Comparison of ENCODE assay signal across 13 mouse cellular contexts in the genomic region with DNA sequence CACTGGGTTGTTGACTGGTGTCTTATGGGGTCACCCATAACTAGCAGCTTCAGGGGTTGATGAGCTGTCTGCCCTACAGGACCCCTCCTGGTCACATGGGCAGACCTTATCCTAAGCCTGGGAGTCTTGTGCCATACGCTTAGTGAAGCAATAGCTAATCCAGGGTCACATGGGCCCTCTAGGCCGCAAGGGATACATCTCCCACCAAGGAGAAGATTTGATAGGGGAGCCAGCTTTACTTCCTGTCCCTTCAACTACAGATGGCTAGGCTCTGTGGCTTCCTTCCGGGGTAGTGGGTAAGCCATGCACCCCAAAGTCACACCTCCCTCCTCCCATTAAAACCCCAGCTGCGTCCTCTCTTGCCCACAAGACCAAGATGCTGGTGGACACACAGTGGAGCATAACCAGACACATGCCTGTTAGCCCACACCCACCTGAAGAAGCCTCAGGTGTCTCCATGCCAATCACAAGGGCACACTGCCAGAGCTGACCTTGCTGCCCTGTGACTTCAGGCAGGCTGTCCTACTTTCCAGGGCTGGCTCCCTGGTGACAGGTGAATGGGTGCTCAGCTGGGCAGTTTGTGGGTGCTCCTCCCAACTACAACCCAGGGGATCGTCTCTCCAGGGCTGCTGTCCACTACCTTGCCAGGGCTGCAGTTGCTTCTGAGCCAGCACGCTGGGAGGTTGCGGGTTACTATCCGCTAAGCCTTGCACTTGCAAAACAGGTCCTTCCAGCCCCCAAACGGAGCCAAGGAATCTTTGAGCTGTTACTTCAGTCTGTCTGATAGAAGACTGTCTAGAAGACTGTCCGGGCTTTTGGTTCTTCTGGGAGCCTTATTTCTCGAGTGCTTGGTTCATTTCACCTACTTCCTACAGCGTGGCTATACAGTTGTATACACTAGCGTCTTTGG. TPM values are rescaled to one million over a fixed set of nuclear protein-coding genes. Genes with fewer than 3 reads are reported as not detected.
DNase-seq lines count a peak whose midpoint lies in the region; TF ChIP-seq lines count a peak whose summit lies in the region.
"Had no signal": no experiment of that assay in that cellular context is flagged by ENCODE, and none has a peak within 500 bp of the region (broad histone marks: within the 10 kb centered on the region; RNA-seq: fewer than 3 reads in every experiment).

A gene (minus strand): TSS at position 51 of the 910 bp plus-strand sequence.

- H3K4me1 ChIP-seq in bone marrow, adult 2 months (ENCODE audit: control insufficient read depth, insufficient read depth, low read length) = peaks cover 15% of the 10 kb centered on the region
- H3K4me1 ChIP-seq: forebrain, embryonic 13.5 days had no signal

- peak within 1 kb of the TSS; percentile 65 for H3K27ac ChIP-seq in bone marrow, adult 2 months (ENCODE audit: control insufficient read depth, insufficient read depth, low read depth, low read length, poor library complexity)
- H3K27ac ChIP-seq: forebrain, embryonic 13.5 days; heart, embryonic 13.5 days; layer of hippocampus, adult 2 months; neural tube, embryonic 12.5 days had no signal

- H3K4me3 ChIP-seq in bone marrow, adult 2 months (replicated peaks; ENCODE audit: control insufficient read depth, low read depth, low read length) = no peak within 1 kb of the TSS
- H3K4me3 ChIP-seq: forebrain, embryonic 13.5 days; heart, embryonic 13.5 days; layer of hippocampus, adult 2 months; neural tube, embryonic 12.5 days had no signal

- TF ChIP-seq POLR2A in bone marrow, adult 2 months (IDR thresholded peaks at IDR 0.05; ENCODE audit: borderline replicate concordance, control insufficient read depth, low read depth, low read length) = no peak

- no peak for TF ChIP-seq CTCF in bone marrow, adult 2 months (IDR thresholded peaks at IDR 0.05; ENCODE audit: control insufficient read depth, insufficient read depth, low read length)

- DNase-seq in retina, postnatal 1 day = peak; percentile 47
- DNase-seq in retina, embryonic 14.5 days (ENCODE audit: low spot score) = no peak
- DNase-seq in induced T-regulatory cell, adult 2 months (ENCODE audit: low read depth) = peak; percentile 76
- DNase-seq in thymus, postnatal 14 days = peak; percentile 73
- DNase-seq in embryo, embryonic 9.5 days (ENCODE audit: extremely low spot score) = no peak
- DNase-seq in left cerebral cortex, adult 11 months (ENCODE audit: low spot score) = no peak
- no peak for DNase-seq in layer of hippocampus, postnatal 10 days (ENCODE audit: low spot score in 2 of 2)
- DNase-seq: kidney, adult 11 months had no signal

- 41% methylated on average over 13 of the region's 13 CpGs for WGBS in bone marrow, adult 2 months

RNA-seq across cellular contexts. Expression of the gene that starts here (rescaled TPM):
- 6.1 and 15.8 TPM in 2 replicates for polyA plus RNA-seq in bone marrow, adult 2 months (2011; ENCODE audit: insufficient read depth, insufficient read length, low replicate concordance, missing spikeins)
- not detected for total RNA-seq in layer of hippocampus, postnatal 10 days (2021)
- total RNA-seq: layer of hippocampus, adult 2 months had no signal
- polyA plus RNA-seq: forebrain, embryonic 13.5 days; neural tube, embryonic 12.5 days had no signal

Comparison
In these comparisons a context has a peak if more than half of its experiments do, and no peak if none do; other contexts are left out.
1. DNase-seq: peak in retina, postnatal 1 day (single experiment), induced T-regulatory cell, adult 2 months (single experiment) and thymus, postnatal 14 days (single experiment); none in retina, embryonic 14.5 days (single experiment), embryo, embryonic 9.5 days (single experiment), left cerebral cortex, adult 11 months (single experiment) and layer of hippocampus, postnatal 10 days (0 of 2).